Mouse (Mus musculus): ENCODE measurements around the gene Pdgfc.

GRCm38 (mm10) chr3:81009899-81010298, 26.3 kb upstream of the Pdgfc start:
- TF ChIP-seq POLR2A (IDR thresholded peaks at IDR 0.05; ENCODE audit: borderline replicate concordance, extremely low read depth, insufficient read depth, insufficient read length, poor library complexity, severe bottlenecking) (no peak), CTCF (IDR thresholded peaks at IDR 0.05; ENCODE audit: borderline replicate concordance, extremely low read depth, insufficient read depth, insufficient read length) (no peak)

Measured in brain, embryonic 14.5 days (tissue).